Mouse (Mus musculus): Measurements from ENCODE around the gene Ubtd2.

DNA sequence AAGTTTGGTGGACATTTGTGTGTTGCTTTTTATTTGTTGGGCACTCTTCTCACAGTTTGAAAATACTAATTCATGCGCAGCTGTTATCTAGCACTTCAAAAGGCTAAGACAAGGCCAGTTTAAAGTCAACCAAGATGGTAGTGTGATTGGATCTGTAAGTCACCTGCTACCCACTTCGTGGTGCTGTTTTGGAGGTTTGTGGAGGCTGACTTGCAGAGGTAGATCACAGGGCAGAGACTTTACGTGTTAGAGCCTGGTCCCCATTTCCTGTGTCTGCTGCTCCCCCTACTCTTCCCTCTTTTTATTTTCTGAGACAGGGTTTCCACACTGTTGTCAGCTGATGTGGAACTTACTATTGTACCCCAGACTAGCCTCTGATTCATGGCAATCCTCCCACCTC, 19.6 kb downstream of the Ubtd2 start:
- no peak for TF ChIP-seq GATA1 (IDR thresholded peaks at IDR 0.05; ENCODE audit: low read length)
- no peak for TF ChIP-seq TAL1 (IDR thresholded peaks at IDR 0.05; ENCODE audit: low read length)
